Comparison of ENCODE assay signal across 18 mouse cellular contexts in genomic region chr17:87983313-87983712, GRCm38 (mm10). TPM values are rescaled to one million over a fixed set of nuclear protein-coding genes. Genes with fewer than 3 reads are reported as not detected.
DNase-seq lines count a peak whose midpoint lies in the region; ATAC-seq and TF ChIP-seq lines count a peak whose summit lies in the region.
"Had no signal": no experiment of that assay in that cellular context is flagged by ENCODE, and none has a peak within 500 bp of the region (broad histone marks: within the 10 kb centered on the region; RNA-seq: fewer than 3 reads in every experiment).

No protein-coding gene starts in this region.

- H3K4me3 ChIP-seq in kidney, adult 2 months (ENCODE audit: insufficient read depth, low read depth, low read length) = no peak overlapping the region
- H3K4me3 ChIP-seq in liver, adult 2 months (ENCODE audit: insufficient read depth, low read depth, low read length) = no peak overlapping the region
- no peak overlapping the region for H3K4me3 ChIP-seq in liver, embryonic 11.5 days (ENCODE audit: low read depth, low read length)
- no peak overlapping the region for H3K4me3 ChIP-seq in lung, embryonic 16.5 days (ENCODE audit: low read length)
- H3K4me3 ChIP-seq: embryonic facial prominence, embryonic 12.5 days; forebrain, embryonic 15.5 days; heart, adult 2 months; heart, embryonic 15.5 days; hindbrain, embryonic 10.5 days had no signal

- peak; percentile 59 for DNase-seq in kidney, adult 2 months
- DNase-seq in kidney, postnatal 25 days = no peak
- DNase-seq in liver, adult 2 months (ENCODE audit: extremely low read depth, low read depth, low spot score) = peak; percentile 69
- no peak for DNase-seq in liver, embryonic 11.5 days (ENCODE audit: low spot score)
- DNase-seq in lung, adult 18-20 months = no peak
- no peak for DNase-seq in c-Kit-positive CD71-positive TER-119-positive erythroid progenitor cells, embryonic 14.5 days (ENCODE audit: low spot score)
- DNase-seq: adrenal gland, postnatal 10 days; cerebellum, adult 11-12 months; cerebellum, adult 9-10 months; cerebellum, postnatal 25 days; gastrocnemius, postnatal 36 days; heart, adult 2 months had no signal

- peaks cover 4% of the 10 kb centered on the region; the same call in 1 of the 2 replicates for H3K4me1 ChIP-seq in kidney, adult 2 months (ENCODE audit: control insufficient read depth, insufficient read depth, low read length)
- H3K4me1 ChIP-seq in liver, adult 2 months (ENCODE audit: control insufficient read depth, insufficient read depth, low read length) = peaks cover 4% of the 10 kb centered on the region
- no peaks in the 10 kb centered on the region for H3K4me1 ChIP-seq in liver, embryonic 11.5 days (replicated peaks; ENCODE audit: control insufficient read depth, insufficient read depth, low read length)
- peaks cover 14% of the 10 kb centered on the region for H3K4me1 ChIP-seq in lung, embryonic 16.5 days (replicated peaks; ENCODE audit: control insufficient read depth, insufficient read depth, low read length)
- H3K4me1 ChIP-seq: embryonic facial prominence, embryonic 12.5 days had no signal

- no peak overlapping the region for H3K27ac ChIP-seq in kidney, adult 2 months (ENCODE audit: insufficient read depth, low read depth, low read length)
- H3K27ac ChIP-seq in liver, adult 2 months (replicated peaks; ENCODE audit: insufficient read depth, low read depth, low read length) = no peak overlapping the region
- no peak overlapping the region for H3K27ac ChIP-seq in liver, embryonic 11.5 days (ENCODE audit: low read depth, low read length)
- H3K27ac ChIP-seq in lung, embryonic 16.5 days (ENCODE audit: low read length) = peak overlapping the region; percentile 17; the same call in 1 of the 2 replicates
- H3K27ac ChIP-seq: embryonic facial prominence, embryonic 12.5 days; forebrain, embryonic 15.5 days; heart, adult 2 months; heart, embryonic 15.5 days; hindbrain, embryonic 10.5 days had no signal

- TF ChIP-seq CTCF in kidney, adult 2 months (conservative IDR thresholded peaks at IDR 0.05; ENCODE audit: insufficient read depth, insufficient read length, low read depth, low read length) = no peak
- no peak for TF ChIP-seq CTCF in liver, adult 2 months (IDR thresholded peaks at IDR 0.05; ENCODE audit: low read depth, low read length)

- no peak for ATAC-seq in liver, embryonic 11.5 days (replicated peaks; ENCODE audit: low FRiP score)
- ATAC-seq in lung, embryonic 16.5 days (ENCODE audit: low read depth) = peak; percentile 66; the same call in 1 of the 2 replicates
- ATAC-seq: forebrain, embryonic 15.5 days had no signal

- H3K27me3 ChIP-seq in kidney, adult 2 months (replicated peaks; ENCODE audit: control insufficient read depth, insufficient read depth, low read length) = no peaks in the 10 kb centered on the region
- H3K27me3 ChIP-seq in liver, adult 2 months (ENCODE audit: control insufficient read depth, insufficient read depth, low read length) = no peaks in the 10 kb centered on the region
- no peaks in the 10 kb centered on the region for H3K27me3 ChIP-seq in liver, embryonic 11.5 days (replicated peaks; ENCODE audit: control insufficient read depth, insufficient read depth, low read length)
- H3K27me3 ChIP-seq in lung, embryonic 16.5 days (ENCODE audit: control insufficient read depth, insufficient read depth, low read depth, low read length) = no peaks in the 10 kb centered on the region
- H3K27me3 ChIP-seq: embryonic facial prominence, embryonic 12.5 days; forebrain, embryonic 15.5 days; heart, embryonic 15.5 days had no signal

- H3K79me2 ChIP-seq in liver, adult 2 months (ENCODE audit: control insufficient read depth, insufficient read depth, low read length) = no peaks in the 10 kb centered on the region

- WGBS in kidney, adult 2 months = 32% methylated on average over 4 of the region's 4 CpGs
- WGBS in liver, adult 2 months = 25% methylated on average over 4 of the region's 4 CpGs
- 71% methylated on average over 4 of the region's 4 CpGs for WGBS in liver, embryonic 11.5 days
- 37% methylated on average over 4 of the region's 4 CpGs for WGBS in lung, embryonic 16.5 days

- no peak for TF ChIP-seq POLR2A in kidney, adult 2 months (IDR thresholded peaks at IDR 0.05; ENCODE audit: low read depth, low read length)
- no peak for TF ChIP-seq POLR2A in liver, adult 2 months (IDR thresholded peaks at IDR 0.05; ENCODE audit: extremely low read depth, insufficient read depth, low read length)

- no peak overlapping the region for H3K4me2 ChIP-seq in liver, embryonic 11.5 days
- H3K4me2 ChIP-seq in lung, embryonic 16.5 days (ENCODE audit: low read depth, low read length) = no peak overlapping the region
- H3K4me2 ChIP-seq: embryonic facial prominence, embryonic 12.5 days; forebrain, embryonic 15.5 days; heart, embryonic 11.5 days; heart, embryonic 15.5 days had no signal

- peaks cover 1% of the 10 kb centered on the region; the same call in 1 of the 2 replicates for H3K36me3 ChIP-seq in kidney, adult 2 months (ENCODE audit: control insufficient read depth, insufficient read depth, low read length)
- H3K36me3 ChIP-seq in liver, adult 2 months (ENCODE audit: control insufficient read depth, insufficient read depth, low read length) = peaks cover 28% of the 10 kb centered on the region
- H3K36me3 ChIP-seq in liver, embryonic 11.5 days (ENCODE audit: control insufficient read depth, insufficient read depth, low read length) = peaks cover 45% of the 10 kb centered on the region
- H3K36me3 ChIP-seq in lung, embryonic 16.5 days (ENCODE audit: control insufficient read depth, insufficient read depth, low read length) = peaks cover 41% of the 10 kb centered on the region

- no peaks in the 10 kb centered on the region for H3K9me3 ChIP-seq in liver, embryonic 11.5 days (ENCODE audit: control insufficient read depth, low read length)
- no peaks in the 10 kb centered on the region for H3K9me3 ChIP-seq in lung, embryonic 16.5 days (ENCODE audit: control insufficient read depth, low read length)
- H3K9me3 ChIP-seq: embryonic facial prominence, embryonic 12.5 days; forebrain, embryonic 15.5 days; heart, embryonic 15.5 days; hindbrain, embryonic 10.5 days had no signal

- no peak overlapping the region for H3K9ac ChIP-seq in liver, adult 2 months (ENCODE audit: low read depth, low read length)
- no peak overlapping the region for H3K9ac ChIP-seq in liver, embryonic 11.5 days (ENCODE audit: low read depth, low read length)
- no peak overlapping the region for H3K9ac ChIP-seq in lung, embryonic 16.5 days (ENCODE audit: low read length)
- H3K9ac ChIP-seq: embryonic facial prominence, embryonic 12.5 days; forebrain, embryonic 15.5 days; heart, embryonic 15.5 days had no signal

RNA-seq across cellular contexts. Expression of gene Msh6, which starts 8.5 kb away (rescaled TPM):
- 2.5 and 3.3 TPM in 2 replicates for polyA plus RNA-seq in kidney, adult 2 months (2012; rRNA removed)
- total RNA-seq in liver, adult 2 months (2014; rRNA removed) = 7.2 and 7.9 TPM in 2 replicates
- 1.1 and 1.4 TPM in 2 replicates for polyA plus RNA-seq in liver, adult 2 months (2012; rRNA removed)
- polyA plus RNA-seq in liver, embryonic 11.5 days (2014; fragmentation: Nextera tagmentation; extraction: Ambion mirVana) = 69.0 and 80.0 TPM in 2 replicates
- 43.2 and 44.8 TPM in 2 replicates for polyA plus RNA-seq in lung, embryonic 16.5 days (2015; fragmentation: Nextera tagmentation; extraction: Ambion mirVana)

Comparison
In these comparisons a context has a peak if more than half of its experiments do, and no peak if none do; other contexts are left out.
1. DNase-seq: peak in kidney, adult 2 months (single experiment) and liver, adult 2 months (single experiment); none in kidney, postnatal 25 days (0 of 2), liver, embryonic 11.5 days (single experiment), lung, adult 18-20 months (0 of 2) and c-Kit-positive CD71-positive TER-119-positive erythroid progenitor cells, embryonic 14.5 days (single experiment).
2. RNA of gene Msh6, which starts 8.5 kb away (polyA plus RNA-seq): 69.0 to 80.0 TPM in liver, embryonic 11.5 days and 43.2 to 44.8 TPM in lung, embryonic 16.5 days; 2.5 to 3.3 TPM in kidney, adult 2 months and 1.1 to 1.4 TPM in liver, adult 2 months; every median in the first group is over 10 times any median in the second.